Mouse (Mus musculus) cerebellum, postnatal 25 days (tissue): ENCODE results near the gene Calhm3.
"Not testable (repeated sequence)": the region's sequence is repeated elsewhere in the genome, so short reads cannot be mapped to it uniquely, and the experiment has no call there.

Experiments used
- DNase-seq, 2 experiments: peaks; one replicate each; pipeline ENCODE4 v3.0.0; 2021; ENCODE audit warnings: mixed read lengths in 2 of 2

Gene Calhm3

GRCm38 (mm10) chr19:47167617-47168214, 10.2 kb upstream of the Calhm3 start:
- no peak for DNase-seq

DNA sequence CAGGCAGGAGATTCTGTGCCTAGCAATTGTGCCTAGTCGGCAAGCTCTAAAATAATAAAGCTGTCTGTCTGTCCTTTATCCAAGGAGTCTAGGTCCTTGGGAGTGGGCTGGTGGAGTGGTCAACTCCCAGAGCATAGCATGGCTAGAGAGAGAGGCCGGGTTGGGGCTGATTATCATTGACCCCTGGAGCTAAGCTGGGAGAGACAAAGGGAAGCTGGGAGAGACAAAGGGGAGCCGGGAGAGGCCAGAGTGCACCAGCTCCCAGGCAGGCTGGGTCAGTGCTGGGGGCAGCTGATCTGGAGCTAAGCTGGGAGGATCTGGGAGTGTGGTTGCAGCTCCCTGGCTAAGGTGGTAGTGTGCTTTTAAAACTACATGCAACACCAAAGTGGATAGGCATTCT, 9.2 kb upstream of the Calhm3 start:
- DNase-seq = no peak

GRCm38 (mm10) chr19:47163176-47163744, 5.7 kb upstream of the Calhm3 start:
- no peak for DNase-seq

GRCm38 (mm10) chr19:47161669-47162068, 4.1 kb upstream of the Calhm3 start:
- DNase-seq = no peak

DNA sequence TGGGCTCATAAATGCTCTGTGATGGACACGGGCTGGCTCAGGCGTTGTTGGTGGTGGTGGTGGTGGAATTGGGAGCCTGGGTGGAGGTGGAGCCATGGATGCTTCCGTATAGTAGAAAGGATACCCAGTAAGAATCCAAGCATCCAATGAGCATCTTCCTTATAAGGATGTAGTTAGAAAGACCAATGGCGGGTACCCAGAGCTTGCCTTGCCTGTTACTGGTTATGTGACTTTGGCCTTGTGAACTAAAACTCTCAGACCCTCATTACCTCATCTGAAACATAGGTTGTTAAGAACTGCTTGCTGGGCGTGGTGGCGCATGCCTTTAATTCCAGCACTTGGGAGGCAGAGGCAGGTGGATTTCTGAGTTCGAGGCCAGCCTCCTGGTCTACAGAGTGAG, 3.8 kb downstream of the Calhm3 start:
- DNase-seq = no peak

- DNase-seq = no peak
Observed at GRCm38 (mm10) chr19:47152062-47152369, 5.5 kb downstream of the Calhm3 start.

- peak; percentile 62 to 63 for DNase-seq
Observed at GRCm38 (mm10) chr19:47151332-47152061, 6.1 kb downstream of the Calhm3 start.

DNA sequence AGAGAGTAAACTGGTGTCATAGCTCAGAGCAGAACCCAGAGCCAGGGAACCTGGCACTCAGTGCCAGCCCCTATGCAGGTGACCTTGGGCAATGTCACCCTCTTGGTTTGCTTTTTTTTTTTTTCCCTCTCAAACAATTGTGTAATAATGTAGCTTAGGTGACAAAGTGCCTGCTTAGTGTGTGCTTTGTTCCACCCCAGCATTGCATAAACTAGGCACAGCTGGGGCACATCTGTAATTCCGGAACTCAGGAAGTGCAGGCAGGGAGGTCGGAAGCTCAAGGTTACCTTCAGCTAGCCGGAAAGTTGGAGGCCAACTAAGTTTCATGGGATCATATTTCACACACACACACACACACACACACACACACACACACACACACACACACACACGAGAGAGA, 7.7 kb downstream of the Calhm3 start:
- DNase-seq = no peak

- DNase-seq = no peak
Observed at GRCm38 (mm10) chr19:47148267-47148847, 9.2 kb downstream of the Calhm3 start.

DNA sequence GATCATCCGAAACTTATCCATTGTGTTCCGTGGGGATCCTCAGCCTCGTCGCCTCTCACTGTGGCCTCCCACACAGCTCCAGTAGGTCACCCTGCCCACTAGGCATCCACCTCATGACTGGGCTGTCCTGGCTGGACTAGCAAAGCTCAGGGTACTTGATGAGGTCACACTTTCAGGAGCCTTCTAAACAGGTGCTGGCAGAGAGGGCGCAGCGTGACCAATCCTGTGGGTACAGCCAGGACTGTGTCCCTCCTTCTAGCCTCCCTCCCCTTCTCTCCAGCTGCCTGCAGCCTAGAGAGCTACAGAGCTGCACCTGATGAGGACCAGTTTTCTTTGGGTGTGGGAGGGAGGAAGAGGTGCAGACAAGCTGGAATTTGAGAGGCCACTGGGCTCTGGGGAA, 13.4 kb downstream of the Calhm3 start, which contains the start of gene Calhm1:
Calhm1 (minus strand) TSS at position 101 of the 400 bp plus-strand sequence.
- DNase-seq = no peak

DNA sequence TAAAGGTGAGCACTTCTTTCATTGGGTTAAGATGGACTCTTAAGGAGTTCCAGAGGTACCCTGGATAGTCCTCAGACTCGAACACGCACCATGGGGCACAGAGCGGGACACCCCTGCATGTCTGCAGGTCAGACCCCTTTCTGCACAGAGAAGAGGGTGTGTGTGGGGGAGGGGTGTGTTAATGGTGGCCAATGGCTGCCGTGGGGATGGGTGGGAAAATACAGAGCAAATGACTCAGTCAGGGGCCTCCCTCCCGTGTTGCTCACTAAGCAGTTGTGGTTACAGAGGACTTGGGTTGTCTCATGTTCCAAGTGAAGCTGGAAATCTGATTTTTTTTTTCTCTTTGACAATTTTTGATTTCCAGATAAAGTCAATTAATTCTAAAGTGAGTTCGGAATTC, 15.1 kb downstream of the Calhm3 start:
- DNase-seq = no peak

GRCm38 (mm10) chr19:47139611-47140010, 18.0 kb downstream of the Calhm3 start:
- DNase-seq = not testable (repeated sequence)

- DNase-seq = peak; percentile 17 to 29
Observed at GRCm38 (mm10) chr19:47137771-47138421, 19.7 kb downstream of the Calhm3 start, which contains the start of gene Calhm2. Gene Calhm2, minus strand, starts transcription at chr19:47138294.

DNA sequence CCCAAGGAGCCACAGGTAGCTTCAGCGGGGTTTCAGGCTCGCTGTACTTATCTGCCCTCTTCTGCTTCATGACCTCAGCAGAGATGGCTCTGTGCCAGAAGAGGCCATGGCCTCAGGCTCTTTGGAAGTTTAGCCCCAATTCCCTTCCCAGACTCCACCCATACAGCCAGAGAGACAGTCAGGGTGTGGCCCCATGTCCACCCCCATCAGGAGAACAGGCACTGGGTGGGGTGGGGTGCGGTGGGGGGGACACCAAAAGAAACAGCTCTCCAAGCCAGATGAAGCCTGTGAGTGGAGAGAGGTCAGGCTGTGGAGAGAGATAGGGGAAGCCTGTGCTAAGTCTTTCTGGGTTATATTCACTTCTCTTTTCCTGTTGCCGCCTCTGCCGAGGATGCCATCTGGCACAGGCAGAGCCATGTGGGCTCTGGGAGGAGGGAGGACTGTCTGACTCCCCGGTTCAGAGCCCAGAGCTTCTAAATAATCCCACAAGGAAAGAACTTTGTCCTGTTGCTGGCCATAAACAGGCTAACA, 20.4 kb downstream of the Calhm3 start:
- peak; percentile 26 to 51 for DNase-seq

GRCm38 (mm10) chr19:47136170-47136569, 21.4 kb downstream of the Calhm3 start:
- no peak for DNase-seq

DNA sequence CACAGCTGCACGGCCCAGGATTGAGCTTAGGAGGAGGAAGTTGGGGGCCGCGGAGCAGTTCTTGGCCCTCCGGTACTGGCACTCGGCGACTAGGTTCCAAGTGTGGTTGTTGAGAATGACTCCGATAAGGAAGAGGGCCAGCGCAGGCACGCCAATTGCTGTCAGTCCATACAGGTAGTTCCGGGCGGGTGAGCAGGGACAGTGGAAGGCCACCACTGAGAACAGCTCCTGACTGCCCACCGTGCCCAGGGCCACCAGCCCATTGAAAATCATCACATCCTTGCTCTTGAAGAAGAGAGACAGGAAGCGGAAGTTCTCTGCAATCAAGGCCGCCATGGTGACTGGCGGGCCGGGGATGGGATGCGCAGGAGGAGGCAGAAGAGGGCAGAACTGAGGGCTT, 22.0 kb downstream of the Calhm3 start:
- no peak for DNase-seq

GRCm38 (mm10) chr19:47133161-47133560, 24.4 kb downstream of the Calhm3 start:
- no peak for DNase-seq

- no peak for DNase-seq
Observed at GRCm38 (mm10) chr19:47130551-47131125, 26.9 kb downstream of the Calhm3 start.

DNA sequence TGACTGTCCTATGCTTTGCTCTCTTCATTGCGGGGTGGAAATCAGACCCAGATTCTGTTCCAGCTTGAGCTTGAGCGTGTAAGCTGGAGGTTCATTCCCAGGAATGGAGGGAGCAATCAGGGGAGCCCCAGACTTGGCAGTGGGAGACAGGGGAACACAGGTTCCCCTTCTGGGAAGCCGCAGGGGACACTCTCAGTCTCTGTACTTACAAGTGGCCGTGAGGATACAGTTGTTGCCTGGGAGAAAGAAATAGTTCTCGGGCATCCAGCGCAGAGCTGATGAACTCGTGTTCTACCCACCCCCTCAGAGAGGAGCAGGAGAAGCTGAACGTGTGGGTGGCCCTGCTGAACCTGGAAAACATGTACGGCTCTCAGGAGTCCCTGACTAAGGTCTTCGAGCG, 28.7 kb downstream of the Calhm3 start:
- DNase-seq = no peak

DNA sequence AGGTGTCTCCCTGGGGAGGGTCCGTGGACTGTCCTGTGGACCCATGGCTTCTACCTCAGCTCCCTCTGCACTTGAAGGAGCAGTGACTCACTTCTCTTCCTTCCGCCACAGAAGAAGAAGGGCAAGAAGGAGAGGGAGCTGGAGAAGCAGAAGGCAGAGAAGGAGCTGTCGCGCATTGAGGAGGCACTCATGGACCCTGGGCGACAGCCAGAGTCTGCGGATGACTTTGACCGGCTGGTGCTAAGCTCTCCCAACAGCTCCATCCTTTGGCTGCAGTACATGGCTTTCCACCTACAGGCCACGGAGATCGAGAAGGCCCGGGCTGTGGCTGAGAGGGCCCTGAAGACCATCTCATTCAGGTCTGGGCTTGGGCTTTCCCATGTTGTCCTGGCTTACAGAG, 29.4 kb downstream of the Calhm3 start:
- no peak for DNase-seq

- DNase-seq = peak in 1 of 2 experiments; percentile 53
Observed at GRCm38 (mm10) chr19:47122802-47123201, 34.8 kb downstream of the Calhm3 start.

DNA sequence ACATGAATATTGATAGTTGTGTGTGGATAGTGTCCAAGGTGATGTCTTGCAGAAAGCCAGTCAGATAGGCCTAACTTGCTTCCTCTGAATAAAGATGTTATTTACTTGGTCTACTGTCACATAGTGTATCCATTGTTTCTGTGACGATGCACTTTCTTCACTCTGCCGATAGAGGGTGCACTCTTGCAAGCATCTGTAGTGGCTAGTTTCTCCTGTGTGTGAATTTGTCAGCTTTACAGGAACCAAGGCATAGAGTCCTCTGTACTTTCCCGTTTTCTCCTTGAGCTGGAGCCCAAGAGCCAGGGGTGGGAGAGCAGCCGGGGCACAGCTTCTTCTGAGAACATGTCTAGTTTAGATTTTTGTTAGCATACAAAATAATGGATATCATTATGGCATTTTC, 36.5 kb downstream of the Calhm3 start:
- peak in 1 of 2 experiments; percentile 25 for DNase-seq

DNA sequence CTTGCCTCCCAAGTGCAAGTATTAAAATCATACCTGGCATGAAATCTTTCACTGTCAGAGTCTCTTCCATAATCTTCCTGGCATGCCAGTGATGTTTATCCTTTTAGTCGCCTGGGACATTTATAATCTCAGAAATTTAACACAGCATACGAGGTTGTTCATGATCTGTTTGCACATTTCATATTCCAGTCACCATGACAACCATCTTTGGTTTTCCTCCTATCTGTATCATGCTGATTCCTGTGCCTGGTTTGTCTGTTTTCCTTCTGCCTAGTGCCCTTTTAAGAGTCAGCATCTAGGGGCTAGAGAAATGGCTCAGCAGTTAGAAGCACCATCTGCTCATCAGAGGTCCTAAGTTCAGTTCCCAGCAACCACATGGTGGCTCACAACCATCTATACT, 38.9 kb downstream of the Calhm3 start:
- no peak for DNase-seq
